Mouse (Mus musculus) T-helper 2 cell (primary cell): ENCODE results near the gene Narf.

Source experiments
- in situ Hi-C: fragments of 300-600 bp; cut with MboI, MseI; formaldehyde crosslinking; loops from one replicate; pipeline ENCODE4 v1.15.1; 2025; ENCODE audit warnings: high pct_unique_total_duplicates

Narf gene

GRCm38 (mm10) chr11:121236564-121237344 is at the start of gene Narf:
Narf (plus strand) TSS chr11:121237253.
- in situ Hi-C loops: loop anchor here (5.0 kb wide), 1 partner anchor 116 kb away; the partner anchor contains the start of gene Wdr45b

- in situ Hi-C loops: loop anchor here (10.0 kb wide), 1 partner anchor 615 kb away; no protein-coding TSS in a partner anchor
Measured at GRCm38 (mm10) chr11:121189681-121190080, 47.4 kb upstream of the Narf start.

- in situ Hi-C loops: loop anchor here (10.0 kb wide), 1 partner anchor 612 kb away; no protein-coding TSS in a partner anchor
Measured at GRCm38 (mm10) chr11:121192742-121193141, 44.3 kb upstream of the Narf start.

GRCm38 (mm10) chr11:121193415-121193814 is 43.6 kb upstream of the Narf start:
- in situ Hi-C loops: loop anchor here (10.0 kb wide), 1 partner anchor 611 kb away; no protein-coding TSS in a partner anchor

- in situ Hi-C loops: loop anchor here (10.0 kb wide), 1 partner anchor 606 kb away; no protein-coding TSS in a partner anchor
Measured at GRCm38 (mm10) chr11:121198622-121199021, 38.4 kb upstream of the Narf start.

- in situ Hi-C loops: loop anchor here (5.0 to 10.0 kb wide), 2 partner anchors 58 to 605 kb away; no protein-coding TSS in a partner anchor
Measured at GRCm38 (mm10) chr11:121199851-121200250, 37.2 kb upstream of the Narf start.

GRCm38 (mm10) chr11:121200781-121201180 is 36.3 kb upstream of the Narf start:
- in situ Hi-C loops: loop anchor here (5.0 kb wide), 1 partner anchor 58 kb away; no protein-coding TSS in a partner anchor

- in situ Hi-C loops: loop anchor here (5.0 kb wide), 1 partner anchor 59 kb away; no protein-coding TSS in a partner anchor
Measured at GRCm38 (mm10) chr11:121201436-121202198, 35.4 kb upstream of the Narf start.

GRCm38 (mm10) chr11:121203859-121204160 is 33.2 kb upstream of the Narf start:
- in situ Hi-C loops: loop anchor here (5.0 kb wide), 1 partner anchor 62 kb away; no protein-coding TSS in a partner anchor

GRCm38 (mm10) chr11:121204161-121205006 is 32.7 kb upstream of the Narf start, which contains the start of the genes Hexdc and Ogfod3:
Hexdc (plus strand) TSS chr11:121204433.
Ogfod3 (minus strand) TSS chr11:121204711.
- in situ Hi-C loops: loop anchor here (5.0 kb wide), 1 partner anchor 62 kb away; no protein-coding TSS in a partner anchor

GRCm38 (mm10) chr11:121216831-121217230 is 20.2 kb upstream of the Narf start:
- in situ Hi-C loops: no loop called here

GRCm38 (mm10) chr11:121219776-121220175 is 17.3 kb upstream of the Narf start:
- in situ Hi-C loops: no loop called here

GRCm38 (mm10) chr11:121220771-121221170 is 16.3 kb upstream of the Narf start:
- in situ Hi-C loops: no loop called here

GRCm38 (mm10) chr11:121221321-121222010 is 15.6 kb upstream of the Narf start:
- in situ Hi-C loops: no loop called here

- in situ Hi-C loops: no loop called here
Measured at GRCm38 (mm10) chr11:121228129-121229017, 8.7 kb upstream of the Narf start.

GRCm38 (mm10) chr11:121229018-121229439 is 8.0 kb upstream of the Narf start, which contains the start of gene Cybc1:
Cybc1 (minus strand) TSS chr11:121229322.
- in situ Hi-C loops: no loop called here

GRCm38 (mm10) chr11:121231191-121231590 is 5.9 kb upstream of the Narf start:
- in situ Hi-C loops: no loop called here

GRCm38 (mm10) chr11:121231628-121232291 is 5.3 kb upstream of the Narf start:
- in situ Hi-C loops: no loop called here

GRCm38 (mm10) chr11:121232706-121233105 is 4.3 kb upstream of the Narf start:
- in situ Hi-C loops: no loop called here
